Mouse (Mus musculus) heart, embryonic 15.5 days (tissue): ENCODE data around the gene 5830411N06Rik. TPM values are rescaled to one million over a fixed set of nuclear protein-coding genes. Genes with fewer than 3 reads are reported as not detected.

ENCODE experiments used
- ATAC-seq: fragments of 200-750 bp; cut with Nextera tagmentation; replicated peaks from 2 replicates; pipeline ENCODE4 v1.8.0; 2017; ENCODE audit warnings: low read depth, moderate TSS enrichment; ENCODE audit not compliant: insufficient number of reproducible peaks, insufficient read depth, low FRiP score
- H3K27ac ChIP-seq: fragments of 300-500 bp; sonication (generic); 2 replicates; pipeline ENCODE4 v1.5.1; 2015; ENCODE audit warnings: mild to moderate bottlenecking, inconsistent platforms
- H3K27me3 ChIP-seq: fragments of 300-500 bp; sonication (generic); 2 replicates; pipeline ENCODE4 v1.6.1; 2015; ENCODE audit warnings: inconsistent platforms
- H3K36me3 ChIP-seq: fragments of 300-500 bp; sonication (generic); 2 replicates; pipeline ENCODE4 v1.6.1; 2015; ENCODE audit warnings: mild to moderate bottlenecking, inconsistent platforms
- H3K4me1 ChIP-seq: fragments of 300-500 bp; sonication (generic); replicated peaks from 2 replicates; pipeline ENCODE4 v1.6.1; 2015; ENCODE audit warnings: inconsistent platforms
- H3K4me2 ChIP-seq: fragments of 300-500 bp; sonication (generic); 2 replicates; pipeline ENCODE4 v1.6.1; 2015; ENCODE audit warnings: inconsistent platforms, mild to moderate bottlenecking, moderate library complexity
- H3K4me3 ChIP-seq: fragments of 300-500 bp; sonication (generic); 2 replicates; pipeline ENCODE4 v1.5.1; 2015; ENCODE audit warnings: mild to moderate bottlenecking, inconsistent platforms
- H3K9ac ChIP-seq: fragments of 300-500 bp; sonication (generic); 2 replicates; pipeline ENCODE4 v1.6.1; 2015; ENCODE audit warnings: mild to moderate bottlenecking, inconsistent platforms
- H3K9me3 ChIP-seq: fragments of 300-500 bp; sonication (generic); replicated peaks from 2 replicates; pipeline ENCODE4 v1.6.1; 2016; ENCODE audit warnings: inconsistent platforms
- WGBS: fragments of 180-500 bp; shearing (Covaris S2); methylation state at CpG from one replicate; pipeline ENCODE4 v1.1.7; 2015; ENCODE audit warnings: mixed read lengths; 5-methylcytosine and 5-hydroxymethylcytosine counted together
- polyA plus RNA-seq: library from polyadenylated mRNA; unstranded; fragments of >200 nt; fragmentation: Nextera tagmentation; extraction: Ambion mirVana; gene quantifications from 2 replicates; pipeline ENCODE4 v1.2.1, GENCODE M21; 2015

5830411N06Rik gene
- 0.04 and 0.52 TPM in 2 replicates for polyA plus RNA-seq

DNA sequence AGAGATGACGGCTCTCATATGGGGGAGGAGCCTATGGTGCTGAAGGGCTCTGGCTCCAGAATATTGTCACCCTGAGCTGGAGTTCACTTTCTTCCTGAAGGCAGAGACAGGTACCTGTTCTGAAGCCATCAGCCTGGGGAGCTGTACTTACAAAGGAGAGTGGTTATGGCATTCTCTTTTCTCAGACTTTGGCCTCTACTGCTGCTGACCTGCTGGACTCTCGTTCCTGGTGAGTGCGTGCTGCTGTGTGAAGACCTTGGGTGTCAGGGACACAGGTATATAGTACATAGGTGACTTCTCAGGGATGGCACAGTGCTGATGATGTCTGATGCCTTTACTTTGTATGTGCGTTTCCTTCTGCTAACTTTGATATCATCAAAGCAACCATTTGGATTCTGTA is at the start of gene 5830411N06Rik:
Gene 5830411N06Rik (plus strand): TSS at position 69 of the 400 bp plus-strand sequence.
- no peak within 1 kb of the TSS for H3K27ac ChIP-seq
- no peak within 1 kb of the TSS for H3K9ac ChIP-seq
- H3K4me2 ChIP-seq: no peak within 1 kb of the TSS
- H3K9me3 ChIP-seq: no peaks in the 10 kb centered on the region; the same call in 1 of the 2 replicates
- no peak for ATAC-seq
- no peak within 1 kb of the TSS for H3K4me3 ChIP-seq
- H3K4me1 ChIP-seq: no peaks in the 10 kb centered on the region
- no peaks in the 10 kb centered on the region for H3K27me3 ChIP-seq
- WGBS: 74% methylated on average over 4 of the region's 4 CpGs
- no peaks in the 10 kb centered on the region for H3K36me3 ChIP-seq

- 74% methylated on average over 4 of the region's 4 CpGs for WGBS
- no peaks in the 10 kb centered on the region for H3K27me3 ChIP-seq
- H3K9ac ChIP-seq: no peak overlapping the region
- no peak overlapping the region for H3K4me2 ChIP-seq
- no peaks in the 10 kb centered on the region for H3K4me1 ChIP-seq
- H3K4me3 ChIP-seq: no peak overlapping the region
- H3K27ac ChIP-seq: no peak overlapping the region
- no peaks in the 10 kb centered on the region for H3K36me3 ChIP-seq
- ATAC-seq: no peak
- H3K9me3 ChIP-seq: no peaks in the 10 kb centered on the region
Observed at GRCm38 (mm10) chr7:140201090-140201489, 46.0 kb upstream of the 5830411N06Rik start.

DNA sequence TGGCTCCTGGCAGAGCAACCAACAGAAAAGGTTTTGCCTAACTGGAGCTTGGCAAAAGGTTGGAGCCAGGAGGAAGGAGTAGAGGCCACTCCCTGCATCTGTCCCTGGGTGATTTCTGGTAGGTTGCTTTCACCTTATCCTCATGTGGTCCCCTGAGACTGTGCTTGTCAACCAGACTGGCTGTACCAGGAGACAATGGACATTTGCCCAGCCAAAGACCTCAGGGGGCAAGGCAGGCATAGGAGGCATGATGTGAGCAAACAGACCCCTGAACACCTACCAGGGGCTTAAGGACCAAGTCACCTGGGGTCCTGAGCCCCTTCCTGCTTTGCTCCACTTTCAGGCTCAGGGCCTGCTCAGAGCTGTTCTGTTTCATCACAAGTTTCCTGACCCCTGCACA is 41.2 kb upstream of the 5830411N06Rik start, which contains the start of gene Olfr524:
Gene Olfr524 (minus strand): TSS at position 101 of the 400 bp plus-strand sequence.
- Histone ChIP-seq H3K4me1 (no peaks in the 10 kb centered on the region), H3K9ac (no peak within 1 kb of the TSS), H3K27ac (no peak within 1 kb of the TSS), H3K4me2 (no peak within 1 kb of the TSS), H3K9me3 (no peaks in the 10 kb centered on the region), H3K36me3 (no peaks in the 10 kb centered on the region), H3K27me3 (no peaks in the 10 kb centered on the region), H3K4me3 (no peak within 1 kb of the TSS; the same call in 1 of the 2 replicates)
- ATAC-seq: no peak

GRCm38 (mm10) chr7:140206904-140207303 is 40.2 kb upstream of the 5830411N06Rik start:
- Histone ChIP-seq H3K9ac (no peak overlapping the region), H3K4me2 (no peak overlapping the region), H3K4me1 (no peaks in the 10 kb centered on the region), H3K4me3 (no peak overlapping the region), H3K36me3 (no peaks in the 10 kb centered on the region), H3K9me3 (no peaks in the 10 kb centered on the region), H3K27me3 (no peaks in the 10 kb centered on the region), H3K27ac (no peak overlapping the region)
- 74% methylated on average over 3 of the region's 3 CpGs for WGBS
- no peak for ATAC-seq

DNA sequence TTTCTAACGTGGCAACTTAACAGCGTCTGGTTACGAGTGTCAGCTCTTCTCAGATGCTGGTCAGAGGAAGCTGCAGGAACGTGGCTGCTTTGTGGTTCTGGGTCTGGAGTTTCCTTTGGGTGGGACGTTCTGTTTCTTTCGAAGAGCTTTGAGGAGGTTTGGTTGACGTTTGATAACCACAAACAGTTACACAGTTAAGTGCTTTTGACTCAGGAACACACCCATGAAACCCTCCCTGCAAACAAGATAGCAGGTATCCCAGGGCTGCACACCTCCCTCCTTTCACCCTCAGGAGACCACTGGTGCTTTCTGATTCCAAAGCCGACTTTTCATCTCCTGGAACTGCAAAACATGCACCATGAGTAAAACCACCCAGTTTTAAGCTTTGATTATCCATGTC is 38.9 kb upstream of the 5830411N06Rik start:
- ATAC-seq: no peak
- Histone ChIP-seq H3K27ac (no peak overlapping the region), H3K4me3 (no peak overlapping the region), H3K4me1 (no peaks in the 10 kb centered on the region), H3K9ac (no peak overlapping the region), H3K9me3 (no peaks in the 10 kb centered on the region), H3K4me2 (no peak overlapping the region), H3K36me3 (no peaks in the 10 kb centered on the region), H3K27me3 (no peaks in the 10 kb centered on the region)
- 63% methylated on average over 8 of the region's 8 CpGs for WGBS

GRCm38 (mm10) chr7:140208677-140209076 is 38.4 kb upstream of the 5830411N06Rik start:
- H3K4me1 ChIP-seq: no peaks in the 10 kb centered on the region
- H3K9me3 ChIP-seq: no peaks in the 10 kb centered on the region
- H3K27ac ChIP-seq: no peak overlapping the region
- H3K9ac ChIP-seq: no peak overlapping the region
- no peaks in the 10 kb centered on the region for H3K27me3 ChIP-seq
- 70% methylated on average over 3 of the region's 3 CpGs for WGBS
- H3K4me2 ChIP-seq: no peak overlapping the region
- H3K4me3 ChIP-seq: no peak overlapping the region
- no peak for ATAC-seq
- no peaks in the 10 kb centered on the region for H3K36me3 ChIP-seq

DNA sequence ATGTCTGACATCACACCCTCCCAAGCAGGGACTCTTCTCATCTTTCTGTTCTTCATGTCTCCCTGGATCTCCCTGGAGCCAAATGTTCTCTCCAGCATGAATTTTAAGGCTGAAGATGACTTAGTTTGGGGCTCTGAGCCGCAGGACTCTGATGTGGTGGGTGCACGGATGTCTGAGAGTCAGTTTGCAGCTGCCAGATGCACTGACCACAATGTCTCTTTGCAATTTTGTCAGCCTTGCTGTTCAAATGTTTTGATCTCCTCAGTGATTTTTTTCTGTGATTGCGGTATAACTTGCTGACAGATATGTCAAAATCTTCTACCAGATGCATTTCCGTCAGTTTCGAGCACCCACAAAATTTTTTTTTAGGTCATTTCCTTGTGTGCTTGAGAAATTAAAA is 33.2 kb upstream of the 5830411N06Rik start:
- no peak for ATAC-seq
- no peaks in the 10 kb centered on the region for H3K27me3 ChIP-seq
- WGBS: 65% methylated on average over 5 of the region's 5 CpGs
- H3K9me3 ChIP-seq: no peaks in the 10 kb centered on the region
- no peaks in the 10 kb centered on the region for H3K36me3 ChIP-seq
- H3K27ac ChIP-seq: no peak overlapping the region
- no peak overlapping the region for H3K4me2 ChIP-seq
- H3K4me1 ChIP-seq: no peaks in the 10 kb centered on the region
- H3K9ac ChIP-seq: no peak overlapping the region
- no peak overlapping the region for H3K4me3 ChIP-seq

DNA sequence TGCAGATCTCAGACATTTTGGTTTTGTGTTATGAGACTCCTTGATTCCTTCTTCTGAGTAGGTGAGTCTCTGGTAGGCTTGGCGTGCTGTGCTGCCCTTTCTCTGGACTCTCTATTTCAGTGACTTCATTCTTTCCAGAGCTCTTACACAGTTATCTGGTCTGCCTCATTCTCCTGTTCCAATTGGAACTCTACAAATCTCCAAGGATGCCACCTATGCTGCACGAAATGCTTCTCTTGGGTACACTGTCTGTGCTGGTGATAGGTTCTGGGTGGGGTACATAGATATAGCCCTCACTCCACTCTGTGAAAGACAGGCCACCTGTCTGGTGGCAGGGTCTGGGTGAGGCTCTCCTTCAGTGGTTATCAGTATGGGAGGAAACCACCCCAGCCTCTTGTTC is 29.1 kb upstream of the 5830411N06Rik start, which contains the start of gene Cd163l1:
Gene Cd163l1 (plus strand): TSS at position 301 of the 400 bp plus-strand sequence.
- no peak for ATAC-seq
- no peak within 1 kb of the TSS for H3K9ac ChIP-seq
- 76% methylated on average over 2 of the region's 2 CpGs for WGBS

GRCm38 (mm10) chr7:140219268-140219667 is 27.8 kb upstream of the 5830411N06Rik start:
- no peak overlapping the region for H3K9ac ChIP-seq
- no peak overlapping the region for H3K27ac ChIP-seq
- H3K4me3 ChIP-seq: no peak overlapping the region
- no peak for ATAC-seq
- no peak overlapping the region for H3K4me2 ChIP-seq
- WGBS: 4% methylated on average over 1 of the region's 1 CpGs
- no peaks in the 10 kb centered on the region for H3K9me3 ChIP-seq
- H3K27me3 ChIP-seq: no peaks in the 10 kb centered on the region
- no peaks in the 10 kb centered on the region for H3K36me3 ChIP-seq
- H3K4me1 ChIP-seq: no peaks in the 10 kb centered on the region

More for the DNA sequence above, 29.1 kb upstream of the 5830411N06Rik start, which contains the start of gene Cd163l1:
- Histone ChIP-seq H3K9me3 (no peaks in the 10 kb centered on the region), H3K27ac (no peak within 1 kb of the TSS), H3K4me3 (no peak within 1 kb of the TSS), H3K36me3 (no peaks in the 10 kb centered on the region), H3K4me2 (no peak within 1 kb of the TSS), H3K27me3 (no peaks in the 10 kb centered on the region), H3K4me1 (no peaks in the 10 kb centered on the region)

GRCm38 (mm10) chr7:140220375-140220774 is 26.7 kb upstream of the 5830411N06Rik start:
- Histone ChIP-seq H3K9me3 (no peaks in the 10 kb centered on the region), H3K4me1 (no peaks in the 10 kb centered on the region), H3K4me3 (no peak overlapping the region), H3K36me3 (no peaks in the 10 kb centered on the region), H3K27ac (no peak overlapping the region), H3K4me2 (no peak overlapping the region), H3K27me3 (no peaks in the 10 kb centered on the region), H3K9ac (no peak overlapping the region)
- ATAC-seq: no peak
- 79% methylated on average over 4 of the region's 4 CpGs for WGBS

DNA sequence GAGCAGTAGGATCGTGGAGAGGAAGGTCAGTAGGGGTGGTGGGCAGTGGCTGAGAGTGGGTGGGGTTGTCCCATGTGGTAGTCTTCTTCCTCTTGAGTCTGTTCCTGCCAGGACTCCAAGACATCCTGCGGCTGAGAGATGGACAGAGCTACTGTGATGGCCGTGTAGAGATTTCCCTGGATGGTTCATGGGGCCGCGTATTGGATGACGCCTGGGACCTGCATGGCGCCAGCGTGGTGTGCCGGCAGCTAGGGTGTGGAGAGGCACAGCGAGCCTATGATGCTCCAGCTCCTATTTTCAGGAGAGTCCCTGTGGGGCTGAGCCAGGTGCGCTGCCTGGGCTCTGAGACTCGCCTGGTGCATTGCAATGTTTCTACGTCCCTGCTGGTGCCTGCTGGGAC is 22.9 kb upstream of the 5830411N06Rik start:
- Histone ChIP-seq H3K9me3 (no peaks in the 10 kb centered on the region), H3K4me1 (no peaks in the 10 kb centered on the region), H3K9ac (no peak overlapping the region), H3K36me3 (no peaks in the 10 kb centered on the region), H3K4me2 (no peak overlapping the region), H3K4me3 (no peak overlapping the region), H3K27ac (no peak overlapping the region), H3K27me3 (no peaks in the 10 kb centered on the region)
- 71% methylated on average over 13 of the region's 13 CpGs for WGBS
- no peak for ATAC-seq

- H3K9ac ChIP-seq: no peak overlapping the region
- H3K4me1 ChIP-seq: no peaks in the 10 kb centered on the region
- H3K36me3 ChIP-seq: no peaks in the 10 kb centered on the region
- 75% methylated on average over 13 of the region's 13 CpGs for WGBS
- H3K27me3 ChIP-seq: no peaks in the 10 kb centered on the region
- no peak overlapping the region for H3K27ac ChIP-seq
- H3K9me3 ChIP-seq: no peaks in the 10 kb centered on the region
- no peak for ATAC-seq
- H3K4me3 ChIP-seq: no peak overlapping the region
- H3K4me2 ChIP-seq: no peak overlapping the region
Observed at GRCm38 (mm10) chr7:140228476-140228875, 18.6 kb upstream of the 5830411N06Rik start.
